Mouse (Mus musculus): ENCODE results near the gene Rab1a.

- no peak for TF ChIP-seq POLR2A (IDR thresholded peaks at IDR 0.05; ENCODE audit: low read depth, low read length)
- no peak for TF ChIP-seq CTCF (IDR thresholded peaks at IDR 0.05; ENCODE audit: extremely low read depth, insufficient read depth, insufficient read length, insufficient replicate concordance)
Measured at GRCm38 (mm10) chr11:20244336-20245290, 43.4 kb downstream of the Rab1a start.

Measured in spleen, adult 2 months (tissue).